Mouse (Mus musculus) layer of hippocampus, postnatal 14 days (tissue): ENCODE results near the gene Zswim5. TPM values are rescaled to one million over a fixed set of nuclear protein-coding genes. Genes with fewer than 3 reads are reported as not detected.
"Not testable (repeated sequence)": the region's sequence is repeated elsewhere in the genome, so short reads cannot be mapped to it uniquely, and the experiment has no call there.

Experiments used
- DNase-seq, 2 experiments: peaks; one replicate each; pipeline ENCODE4 v3.0.0; 2021 to 2022; ENCODE audit warnings: low spot score in 2 of 2, mixed read lengths in 1 of 2
- long read RNA-seq, 2 experiments: library from polyadenylated mRNA; stranded (forward); transcript quantifications; one replicate each; pipeline ENCODE4 v2.0.0; 2021
- total RNA-seq, 2 experiments: library from RNA; stranded (reverse); gene quantifications; 2 replicates each; pipeline ENCODE4 v1.2.3; 2021

The Zswim5 gene
- total RNA-seq: 10 to 100 TPM; 12.2 to 15.8 TPM
- long read RNA-seq, experiment 1, partial matches to known transcripts: 1 of 1 reads
- long read RNA-seq, experiment 1, other reads (novel, unspliced or antisense): 0 of 1 reads
- long read RNA-seq, experiment 2, full-length matches to known transcripts: 1 of 2 reads
- long read RNA-seq, experiment 2, partial matches to known transcripts: 0 of 2 reads
- long read RNA-seq, experiment 2, other reads (novel, unspliced or antisense): 1 of 2 reads

DNA sequence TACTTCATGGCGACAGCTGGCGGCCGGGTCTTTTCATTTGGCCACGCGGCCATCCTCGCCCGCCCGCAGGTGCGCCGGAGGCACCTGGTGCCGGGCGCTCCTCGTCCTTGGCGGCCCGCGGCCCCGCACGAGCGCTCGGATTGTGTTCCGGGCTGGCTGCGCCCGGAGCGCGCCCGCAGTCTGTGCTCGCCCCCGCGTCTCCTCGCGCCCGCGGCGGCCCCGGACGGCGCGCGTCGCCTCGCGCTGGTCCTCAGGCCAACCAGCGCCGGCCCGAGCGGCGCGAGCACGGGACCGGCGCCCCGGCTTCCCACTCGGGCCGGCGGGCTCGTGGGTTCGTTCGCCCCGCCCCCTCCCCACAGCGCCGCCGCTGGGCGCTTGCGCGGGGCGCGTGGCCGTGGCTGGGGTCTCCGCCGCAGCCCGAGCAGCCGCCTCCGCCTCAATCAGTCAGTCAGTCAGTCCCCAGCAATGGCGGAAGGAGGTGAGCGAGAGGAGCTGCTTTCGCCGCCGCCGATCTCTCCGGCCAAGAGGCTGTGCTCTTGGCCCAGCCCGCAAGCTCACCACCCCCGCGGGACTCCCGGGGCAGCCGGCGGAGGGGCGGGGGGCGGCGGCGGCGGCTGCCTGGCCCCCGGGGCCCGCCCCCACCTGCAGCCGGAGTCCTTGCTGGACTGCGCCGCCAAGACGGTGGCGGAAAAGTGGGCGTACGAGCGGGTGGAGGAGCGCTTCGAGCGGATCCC lies at the start of gene Zswim5:
TSS of gene Zswim5 (plus strand) at position 382 of the 734 bp plus-strand sequence.
- peak; percentile 76 to 79 for DNase-seq

DNA sequence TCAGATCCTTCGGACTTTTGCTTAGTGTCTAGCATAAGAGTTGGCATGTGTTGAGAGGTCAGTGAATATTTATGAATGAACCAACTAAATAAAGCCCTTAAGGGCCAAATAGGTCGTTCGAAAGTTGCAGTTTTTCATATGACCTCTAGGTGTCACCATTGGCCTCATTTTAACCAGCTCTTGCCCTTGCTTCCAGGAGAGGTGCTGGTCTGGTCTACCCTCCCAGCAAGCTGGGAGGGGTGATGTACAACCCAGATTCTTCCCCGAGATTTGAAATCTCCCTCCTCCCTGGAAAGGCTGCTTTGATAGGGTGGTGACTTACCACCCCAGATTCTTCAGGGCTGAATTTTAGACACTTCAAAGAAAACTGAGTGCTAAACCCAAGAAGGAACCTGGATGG lies 49.4 kb upstream of the Zswim5 start:
- peak in 1 of 2 experiments; percentile 71 for DNase-seq

DNA sequence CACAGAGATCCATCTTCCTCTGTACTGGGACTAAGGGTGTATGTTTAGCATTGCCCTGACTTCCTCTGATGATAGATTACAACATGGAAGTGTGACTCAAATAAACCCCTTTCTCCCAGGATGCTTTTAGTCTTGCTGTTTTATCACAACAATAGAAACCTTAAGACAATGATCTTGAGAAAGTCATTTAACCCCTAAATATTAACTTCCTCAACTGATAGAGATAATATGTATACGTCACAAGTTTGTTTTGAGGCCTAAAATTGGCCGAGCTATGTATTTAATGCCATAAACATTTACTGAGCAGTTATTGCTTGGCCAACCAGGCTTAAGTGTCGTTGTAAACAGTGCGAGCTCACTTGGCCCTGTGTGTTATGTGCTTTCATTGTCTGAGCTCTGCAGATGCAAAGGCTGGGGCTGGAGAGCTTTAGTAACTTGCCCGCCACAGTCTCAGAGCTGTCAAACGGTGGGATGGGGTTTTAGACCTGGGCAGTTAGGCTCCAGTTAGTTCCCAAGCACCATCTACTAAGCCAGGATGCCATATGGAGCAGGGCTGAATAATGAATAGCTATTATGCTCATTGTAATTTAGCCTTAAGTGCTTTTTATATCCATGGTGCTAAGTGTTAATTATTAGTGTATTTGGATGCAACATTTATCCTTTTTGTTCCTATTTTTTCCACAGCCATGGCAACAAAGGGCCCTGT lies 47.7 kb upstream of the Zswim5 start:
- DNase-seq: no peak

DNA sequence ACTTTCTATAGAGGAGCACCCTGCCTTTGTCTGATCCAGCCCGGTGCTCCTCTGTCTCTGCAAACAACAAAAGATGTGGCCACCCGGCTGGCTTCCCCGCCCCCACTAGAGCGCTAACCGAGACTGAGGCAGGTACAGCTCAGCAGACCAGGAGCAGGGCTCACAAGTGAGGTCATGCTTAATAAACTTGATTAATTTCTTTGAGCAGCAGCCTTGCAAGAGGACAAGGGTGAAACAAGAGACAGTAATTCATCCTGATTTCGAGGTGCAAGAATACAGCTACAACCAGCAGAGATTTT lies 47.2 kb upstream of the Zswim5 start:
- DNase-seq: no peak

DNA sequence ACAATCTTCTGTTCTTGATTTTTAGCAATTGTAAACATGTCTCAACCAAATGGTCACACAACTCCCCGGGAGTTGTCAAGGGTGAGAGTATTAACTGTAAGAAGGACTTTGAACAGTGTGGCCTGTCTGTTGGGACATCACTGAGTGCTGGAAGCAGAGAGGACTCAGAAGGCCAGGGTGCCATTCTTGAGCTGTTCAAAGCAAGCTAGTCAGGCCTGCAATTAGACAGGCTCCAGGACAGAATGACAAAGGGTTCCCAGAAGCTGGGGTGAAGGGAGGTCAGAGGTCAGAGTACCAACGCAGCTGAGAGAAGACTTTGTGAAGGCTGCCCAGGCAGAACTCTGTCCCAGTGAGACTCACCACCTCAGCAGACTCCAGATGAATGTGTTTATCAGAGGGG lies 38.2 kb upstream of the Zswim5 start:
- no peak for DNase-seq

- not testable (repeated sequence) for DNase-seq
Measured at GRCm38 (mm10) chr4:116840096-116840495, 37.1 kb upstream of the Zswim5 start.

DNA sequence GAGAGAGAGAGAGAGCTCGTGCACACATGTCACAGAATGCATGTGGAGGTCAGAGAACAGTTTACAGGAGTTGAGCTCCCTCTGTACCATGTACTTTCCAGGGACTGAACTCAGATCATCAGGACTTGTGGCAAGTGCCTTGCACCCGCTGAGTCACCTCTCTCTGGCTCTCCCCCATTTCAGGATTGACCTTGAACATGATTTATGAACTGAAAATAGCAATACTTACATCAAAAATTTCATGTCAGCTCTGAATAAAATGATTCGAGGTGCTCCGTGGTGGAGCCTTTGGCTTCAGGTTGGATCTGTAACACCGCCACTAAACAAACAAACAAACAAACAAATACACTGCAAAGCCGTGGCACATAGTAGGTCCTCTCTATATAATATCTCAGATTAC lies 36.3 kb upstream of the Zswim5 start:
- no peak for DNase-seq

DNA sequence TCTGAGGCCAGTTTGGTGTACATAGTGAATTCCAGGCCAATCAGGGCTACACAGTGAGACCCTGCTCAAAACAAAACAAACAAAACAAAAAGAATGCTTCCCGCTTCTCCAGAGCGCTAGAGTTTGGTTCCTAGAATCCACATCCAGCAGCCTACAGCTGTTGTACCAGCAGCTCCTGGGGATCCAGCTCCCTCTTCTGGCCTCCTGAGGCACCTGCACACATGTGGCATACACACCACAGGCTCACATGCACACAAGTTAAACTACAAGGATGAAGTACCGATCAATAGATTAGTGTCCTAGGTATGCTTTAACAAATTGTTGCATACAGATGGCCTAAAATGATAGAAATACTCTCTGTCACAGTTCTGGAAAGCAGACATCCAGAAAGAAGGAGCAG lies 32.9 kb upstream of the Zswim5 start:
- DNase-seq: no peak

- no peak for DNase-seq
Measured at GRCm38 (mm10) chr4:116849901-116850300, 27.3 kb upstream of the Zswim5 start.

GRCm38 (mm10) chr4:116854286-116854685 lies 22.9 kb upstream of the Zswim5 start:
- DNase-seq: no peak

GRCm38 (mm10) chr4:116857203-116857602 lies 20.0 kb upstream of the Zswim5 start:
- DNase-seq: no peak

- no peak for DNase-seq
Measured at GRCm38 (mm10) chr4:116859711-116860110, 17.5 kb upstream of the Zswim5 start.

- no peak for DNase-seq
Measured at GRCm38 (mm10) chr4:116862023-116862422, 15.2 kb upstream of the Zswim5 start.

DNA sequence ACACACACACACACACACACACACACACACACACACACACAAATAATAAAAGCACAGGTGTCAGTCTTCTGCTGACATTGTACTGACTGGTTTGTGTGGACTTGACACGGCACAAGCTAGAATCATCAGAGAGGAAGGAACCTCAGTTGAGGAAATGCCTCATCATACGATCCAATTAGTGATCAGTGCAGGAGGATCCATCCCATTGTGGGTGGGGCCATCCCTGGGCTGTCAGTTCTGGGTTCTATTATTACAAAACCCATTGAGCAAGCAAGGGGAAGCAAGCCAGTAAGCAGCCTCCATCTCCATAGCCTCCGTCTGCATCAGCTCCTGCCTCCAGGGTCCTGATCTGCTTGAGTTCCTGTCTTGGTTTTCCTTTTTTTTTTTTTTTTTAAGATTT lies 7.3 kb upstream of the Zswim5 start:
- no peak for DNase-seq

- DNase-seq: no peak
Measured at GRCm38 (mm10) chr4:116874595-116874994, 2.6 kb upstream of the Zswim5 start.

DNA sequence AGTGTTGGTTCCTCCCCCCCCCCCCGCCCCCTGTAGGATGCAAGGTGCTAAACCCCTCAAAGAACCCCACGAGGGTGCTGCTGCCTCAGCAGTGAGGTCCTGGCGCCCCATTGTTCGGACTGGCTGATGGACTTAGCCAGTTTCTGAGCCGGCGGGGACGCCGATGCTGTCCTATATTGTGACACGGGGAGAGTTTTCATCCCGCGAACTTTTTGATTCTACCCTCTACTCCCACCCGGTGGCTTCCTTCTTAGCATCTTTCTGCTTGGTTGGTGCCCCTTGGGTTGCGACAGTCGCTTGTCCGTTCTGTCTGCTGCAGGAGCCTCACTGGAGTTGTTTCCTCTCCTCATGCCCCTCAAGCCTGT lies 564 bp upstream of the Zswim5 start:
- peak in 1 of 2 experiments; percentile 40 for DNase-seq

DNA sequence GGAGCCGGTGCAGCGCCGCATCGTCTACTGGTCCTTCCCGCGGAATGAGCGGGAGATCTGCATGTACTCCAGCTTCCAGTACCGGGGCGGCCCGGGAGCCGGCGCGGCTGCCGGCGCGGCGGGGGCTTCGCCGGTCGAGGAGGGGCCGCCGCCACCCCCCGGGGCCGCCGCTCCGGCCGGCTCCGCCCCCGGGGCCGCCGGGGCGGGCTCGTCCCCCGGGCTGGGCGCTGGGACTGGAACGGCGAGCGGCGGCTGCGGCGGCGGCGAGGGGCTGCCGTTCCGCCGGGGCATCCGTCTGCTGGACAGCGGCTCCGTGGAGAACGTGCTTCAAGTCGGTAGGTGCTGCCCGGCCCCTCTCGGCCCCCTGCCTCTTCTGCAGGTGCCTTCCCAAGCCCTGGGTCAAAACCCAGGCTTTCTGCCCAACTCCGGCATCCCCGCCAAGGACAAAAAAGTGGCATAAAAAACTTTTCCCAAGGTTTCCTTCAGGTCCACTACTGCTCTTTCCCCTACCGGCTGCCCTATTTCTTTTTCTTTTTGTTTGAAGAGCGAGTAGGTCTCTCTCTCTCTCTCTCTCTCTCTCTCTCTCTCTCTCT lies 649 bp downstream of the Zswim5 start:
- DNase-seq: peak; percentile 22 to 27

DNA sequence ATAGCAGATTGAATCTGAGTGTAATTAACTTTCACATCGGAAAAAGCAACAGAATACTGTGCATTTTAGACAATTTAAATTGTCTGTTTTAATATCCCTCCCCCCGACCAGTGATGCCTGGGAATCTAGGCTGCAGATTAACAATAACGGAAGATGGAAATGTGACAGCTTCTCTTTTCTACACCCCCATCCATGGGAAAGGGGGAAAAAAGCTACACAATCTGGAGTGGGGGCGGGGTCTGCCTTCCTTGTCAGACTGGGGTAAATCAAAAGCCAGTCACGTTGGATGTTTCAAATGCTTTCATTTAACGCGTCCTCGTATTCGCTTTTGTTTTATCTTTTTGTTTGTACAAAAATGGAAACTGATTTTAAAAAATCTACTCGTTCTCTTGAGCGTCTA lies 1.3 kb downstream of the Zswim5 start:
- DNase-seq: peak; percentile 58 to 90

DNA sequence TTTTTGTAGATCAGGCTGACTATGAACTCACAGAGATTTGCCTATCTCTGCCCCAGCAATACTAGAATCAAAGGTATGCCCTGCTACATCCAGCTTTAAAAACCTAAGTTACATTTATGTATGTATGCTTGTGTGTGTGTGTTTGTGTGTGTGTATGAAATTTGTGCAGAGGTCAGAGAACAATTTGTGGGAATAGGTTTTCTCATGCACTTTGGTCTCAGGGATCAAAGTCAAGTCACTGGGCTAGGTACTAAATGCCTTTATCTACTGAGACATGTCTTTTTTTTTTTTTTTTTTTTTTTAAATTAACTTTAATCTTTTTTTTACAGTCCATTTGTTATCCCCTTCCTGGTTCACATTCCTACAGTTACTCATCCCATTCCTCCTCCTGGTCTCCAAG lies 5.5 kb downstream of the Zswim5 start:
- DNase-seq: no peak

DNA sequence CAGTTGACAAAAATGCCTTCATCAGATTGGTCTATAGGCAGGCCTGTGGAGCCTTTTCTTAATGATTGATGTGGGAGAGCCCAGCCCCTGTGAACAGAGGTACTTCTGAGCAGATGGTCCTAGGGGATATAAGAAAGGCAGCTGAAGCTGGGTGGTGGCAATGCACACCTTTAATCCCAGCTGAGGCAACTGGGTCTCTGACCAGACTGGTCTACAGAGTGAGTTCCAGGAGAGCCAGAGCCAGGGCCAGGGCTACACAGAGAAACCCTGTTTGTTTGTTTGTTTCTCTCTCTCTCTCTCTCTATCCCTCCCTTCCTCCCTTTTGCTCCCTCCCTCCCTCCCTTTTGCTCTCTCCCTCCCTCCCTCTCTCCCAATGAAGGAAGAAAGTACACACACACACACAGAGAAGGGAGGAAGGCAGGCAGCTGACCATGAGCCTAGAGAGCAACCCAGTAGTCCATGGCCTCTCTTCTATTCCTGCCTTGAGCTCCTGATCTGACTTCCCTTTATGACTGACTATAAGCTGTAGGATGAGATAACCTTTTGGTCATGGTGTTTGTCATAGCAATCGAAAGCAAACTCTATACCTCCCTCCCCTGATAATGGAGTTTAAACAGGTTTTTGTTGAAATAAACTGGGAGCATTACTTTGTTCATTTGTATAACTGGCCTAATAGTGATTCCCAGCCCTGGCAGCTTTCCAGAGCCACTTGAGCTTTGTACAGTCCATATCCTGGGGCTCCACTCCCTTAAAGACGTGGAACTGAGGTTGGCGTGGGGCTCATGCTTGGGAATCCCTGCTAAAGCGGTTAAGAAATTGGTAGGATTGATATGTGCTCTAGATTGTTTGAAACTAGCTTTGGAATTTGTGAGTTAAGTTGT lies 17.3 kb downstream of the Zswim5 start:
- DNase-seq: no peak
